Comparison of ENCODE assay signal across 21 mouse cellular contexts in the genomic region with DNA sequence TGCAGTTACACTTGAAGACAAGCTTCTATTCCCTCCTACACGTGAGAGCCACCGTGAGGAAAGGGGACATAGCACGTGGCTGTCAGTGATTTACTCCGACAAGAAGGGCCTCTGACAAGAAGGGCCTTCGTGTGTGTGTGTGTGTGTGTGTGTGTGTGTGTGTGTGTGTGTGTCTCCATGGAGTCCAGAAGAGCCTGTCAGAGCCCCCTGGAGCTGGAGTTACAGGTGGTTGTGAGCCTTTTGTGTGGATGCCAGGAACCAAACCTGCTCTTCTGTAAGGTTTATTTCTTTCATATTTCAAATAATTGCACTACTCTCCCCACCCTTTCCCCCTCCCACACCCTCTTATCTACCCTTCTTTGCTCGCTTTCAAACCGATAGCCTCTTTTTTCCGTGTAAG.
"Had no signal": no experiment of that assay in that cellular context is flagged by ENCODE, and none has a peak within 500 bp of the region (broad histone marks: within the 10 kb centered on the region; RNA-seq: fewer than 3 reads in every experiment).

No protein-coding gene starts in this region.

- H3K27ac ChIP-seq: intestine, embryonic 15.5 days; limb, embryonic 13.5 days; liver, embryonic 12.5 days; liver, embryonic 15.5 days; midbrain, embryonic 10.5 days; neural tube, embryonic 12.5 days; neural tube, embryonic 15.5 days had no signal

- H3K4me1 ChIP-seq: intestine, embryonic 15.5 days; limb, embryonic 13.5 days; liver, embryonic 15.5 days; neural tube, embryonic 12.5 days; neural tube, embryonic 15.5 days had no signal

- H3K27me3 ChIP-seq: intestine, embryonic 15.5 days; limb, embryonic 13.5 days; liver, embryonic 12.5 days; liver, embryonic 15.5 days; megakaryocyte, embryonic 14.5 days; neural tube, embryonic 12.5 days; neural tube, embryonic 15.5 days had no signal

- H3K9me3 ChIP-seq: intestine, embryonic 15.5 days; limb, embryonic 13.5 days; liver, embryonic 12.5 days; liver, embryonic 15.5 days; midbrain, embryonic 10.5 days; neural tube, embryonic 12.5 days; neural tube, embryonic 15.5 days had no signal

- H3K4me3 ChIP-seq: intestine, embryonic 15.5 days; limb, embryonic 13.5 days; liver, embryonic 12.5 days; liver, embryonic 15.5 days; megakaryocyte, embryonic 14.5 days; midbrain, embryonic 10.5 days; neural tube, embryonic 12.5 days; neural tube, embryonic 15.5 days had no signal

- H3K9ac ChIP-seq: intestine, embryonic 15.5 days; limb, embryonic 13.5 days; liver, embryonic 12.5 days; liver, embryonic 15.5 days; lung, embryonic 14.5 days; neural tube, embryonic 12.5 days; neural tube, embryonic 15.5 days had no signal

- ATAC-seq: intestine, embryonic 15.5 days; liver, embryonic 12.5 days had no signal

- DNase-seq: kidney, adult 18-20 months; kidney, adult 9 months; kidney, postnatal 14 days; kidney, postnatal 4 days; left cerebral cortex, postnatal 4 days; liver; lung, embryonic 14.5 days; midbrain, embryonic 14.5 days; right cerebral cortex, adult 18-20 months; right cerebral cortex, postnatal 14 days; right cerebral cortex, postnatal 4 days; thymus, adult 2 months; thymus, postnatal 14 days had no signal

- H3K4me2 ChIP-seq: intestine, embryonic 15.5 days; limb, embryonic 13.5 days; liver, embryonic 12.5 days; liver, embryonic 15.5 days; lung, embryonic 14.5 days; neural tube, embryonic 12.5 days; neural tube, embryonic 15.5 days had no signal
